Mouse (Mus musculus) cerebellum, adult 2 months (tissue): ENCODE measurements around the gene Slc27a3.

Source experiments
- CTCF ChIP-seq: fragments of 200-500 bp; IDR thresholded peaks from 2 replicates; pipeline ENCODE4 v1.5.1; 2011; ENCODE audit warnings: low read depth, mild to moderate bottlenecking, control low read depth, low read length, moderate library complexity, borderline replicate concordance; ENCODE audit not compliant: insufficient read depth
- POLR2A ChIP-seq: fragments of 200-500 bp; IDR thresholded peaks from 2 replicates; pipeline ENCODE4 v1.6.1; 2011; ENCODE audit warnings: low read length, control low read depth, borderline replicate concordance; ENCODE audit not compliant: insufficient read depth

DNA sequence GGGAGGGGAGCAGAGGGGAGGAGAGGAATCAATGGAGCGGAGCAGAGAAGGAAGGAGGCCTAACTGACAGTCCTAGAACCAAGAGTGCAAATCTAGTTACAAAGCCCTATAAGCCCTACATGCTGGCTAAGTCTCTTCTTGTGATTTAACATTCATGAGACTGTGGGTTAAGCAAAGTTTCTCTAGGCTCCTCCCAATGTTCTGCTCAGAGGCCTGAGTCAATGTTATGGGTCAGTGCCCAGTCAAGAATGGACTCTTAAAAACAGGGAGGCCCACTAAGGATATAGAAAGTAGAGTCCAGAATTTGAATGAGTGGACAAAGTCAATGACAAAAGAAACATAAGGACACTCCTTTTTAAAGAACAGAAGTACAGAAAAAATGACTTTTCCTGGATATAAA is 37.8 kb upstream of the Slc27a3 start:
- TF ChIP-seq CTCF (no peak), POLR2A (no peak)
